Mouse (Mus musculus): Measurements from ENCODE around the gene Tubb2a. TPM values are rescaled to one million over a fixed set of nuclear protein-coding genes. Genes with fewer than 3 reads are reported as not detected.

The Tubb2a gene
- polyA plus RNA-seq (2011; ENCODE audit: insufficient read depth, insufficient read length, low replicate concordance, missing spikeins) = 37.1 and 37.6 TPM in 2 replicates

GRCm38 (mm10) chr13:34077492-34078271 lies at the start of gene Tubb2a:
Gene Tubb2a (minus strand): TSS chr13:34078007.
- TF ChIP-seq POLR2A (IDR thresholded peaks at IDR 0.05; ENCODE audit: borderline replicate concordance, control insufficient read depth, low read depth, low read length) (peak; percentile 98), CTCF (IDR thresholded peaks at IDR 0.05; ENCODE audit: control insufficient read depth, insufficient read depth, low read length) (peak; percentile 33; the same call in 1 of the 2 replicates)
- Histone ChIP-seq H3K27ac (ENCODE audit: control insufficient read depth, insufficient read depth, low read depth, low read length, poor library complexity) (peak within 1 kb of the TSS; percentile 28), H3K4me1 (ENCODE audit: control insufficient read depth, insufficient read depth, low read length) (peaks cover 4% of the 10 kb centered on the region; the same call in 1 of the 2 replicates), H3K4me3 (replicated peaks; ENCODE audit: control insufficient read depth, low read depth, low read length) (peak within 1 kb of the TSS; percentile 86)
- under 1% methylated on average over 45 of the region's 45 CpGs for WGBS

- WGBS = 82% methylated on average over 4 of the region's 4 CpGs
- H3K4me1 ChIP-seq (ENCODE audit: control insufficient read depth, insufficient read depth, low read length) = no peaks in the 10 kb centered on the region; the same call in 1 of the 2 replicates
- no peak overlapping the region for H3K27ac ChIP-seq (ENCODE audit: control insufficient read depth, insufficient read depth, low read depth, low read length, poor library complexity)
- no peak for TF ChIP-seq CTCF (IDR thresholded peaks at IDR 0.05; ENCODE audit: control insufficient read depth, insufficient read depth, low read length)
- TF ChIP-seq POLR2A (IDR thresholded peaks at IDR 0.05; ENCODE audit: borderline replicate concordance, control insufficient read depth, low read depth, low read length) = no peak
- no peak overlapping the region for H3K4me3 ChIP-seq (replicated peaks; ENCODE audit: control insufficient read depth, low read depth, low read length)
Observed at GRCm38 (mm10) chr13:34125711-34126110, 47.9 kb upstream of the Tubb2a start.

GRCm38 (mm10) chr13:34120536-34120935 lies 42.7 kb upstream of the Tubb2a start:
- 80% methylated on average over 2 of the region's 2 CpGs for WGBS
- no peak for TF ChIP-seq POLR2A (IDR thresholded peaks at IDR 0.05; ENCODE audit: borderline replicate concordance, control insufficient read depth, low read depth, low read length)
- TF ChIP-seq CTCF (IDR thresholded peaks at IDR 0.05; ENCODE audit: control insufficient read depth, insufficient read depth, low read length) = no peak
- Histone ChIP-seq H3K4me3 (replicated peaks; ENCODE audit: control insufficient read depth, low read depth, low read length) (no peak overlapping the region), H3K27ac (ENCODE audit: control insufficient read depth, insufficient read depth, low read depth, low read length, poor library complexity) (no peak overlapping the region), H3K4me1 (ENCODE audit: control insufficient read depth, insufficient read depth, low read length) (peaks cover 1% of the 10 kb centered on the region; the same call in 1 of the 2 replicates)

GRCm38 (mm10) chr13:34119406-34119805 lies 41.6 kb upstream of the Tubb2a start:
- TF ChIP-seq POLR2A (IDR thresholded peaks at IDR 0.05; ENCODE audit: borderline replicate concordance, control insufficient read depth, low read depth, low read length) = no peak
- TF ChIP-seq CTCF (IDR thresholded peaks at IDR 0.05; ENCODE audit: control insufficient read depth, insufficient read depth, low read length) = no peak
- H3K4me3 ChIP-seq (replicated peaks; ENCODE audit: control insufficient read depth, low read depth, low read length) = no peak overlapping the region
- H3K27ac ChIP-seq (ENCODE audit: control insufficient read depth, insufficient read depth, low read depth, low read length, poor library complexity) = no peak overlapping the region; the same call in 1 of the 2 replicates
- H3K4me1 ChIP-seq (ENCODE audit: control insufficient read depth, insufficient read depth, low read length) = peaks cover 1% of the 10 kb centered on the region; the same call in 1 of the 2 replicates
- 29% methylated on average over 4 of the region's 4 CpGs for WGBS

GRCm38 (mm10) chr13:34118816-34119215 lies 41.0 kb upstream of the Tubb2a start:
- WGBS = 46% methylated on average over 4 of the region's 4 CpGs

GRCm38 (mm10) chr13:34116508-34116907 lies 38.7 kb upstream of the Tubb2a start:
- Histone ChIP-seq H3K4me3 (replicated peaks; ENCODE audit: control insufficient read depth, low read depth, low read length) (no peak overlapping the region), H3K4me1 (ENCODE audit: control insufficient read depth, insufficient read depth, low read length) (peaks cover 1% of the 10 kb centered on the region; the same call in 1 of the 2 replicates), H3K27ac (ENCODE audit: control insufficient read depth, insufficient read depth, low read depth, low read length, poor library complexity) (no peak overlapping the region)
- WGBS = 71% methylated on average over 6 of the region's 6 CpGs
- TF ChIP-seq POLR2A (IDR thresholded peaks at IDR 0.05; ENCODE audit: borderline replicate concordance, control insufficient read depth, low read depth, low read length) (no peak), CTCF (IDR thresholded peaks at IDR 0.05; ENCODE audit: control insufficient read depth, insufficient read depth, low read length) (no peak)

More at GRCm38 (mm10) chr13:34118816-34119215, 41.0 kb upstream of the Tubb2a start:
- TF ChIP-seq CTCF (IDR thresholded peaks at IDR 0.05; ENCODE audit: control insufficient read depth, insufficient read depth, low read length) (no peak), POLR2A (IDR thresholded peaks at IDR 0.05; ENCODE audit: borderline replicate concordance, control insufficient read depth, low read depth, low read length) (no peak)
- peaks cover 1% of the 10 kb centered on the region; the same call in 1 of the 2 replicates for H3K4me1 ChIP-seq (ENCODE audit: control insufficient read depth, insufficient read depth, low read length)
- no peak overlapping the region for H3K27ac ChIP-seq (ENCODE audit: control insufficient read depth, insufficient read depth, low read depth, low read length, poor library complexity)
- H3K4me3 ChIP-seq (replicated peaks; ENCODE audit: control insufficient read depth, low read depth, low read length) = no peak overlapping the region

- no peak for TF ChIP-seq POLR2A (IDR thresholded peaks at IDR 0.05; ENCODE audit: borderline replicate concordance, control insufficient read depth, low read depth, low read length)
- no peak for TF ChIP-seq CTCF (IDR thresholded peaks at IDR 0.05; ENCODE audit: control insufficient read depth, insufficient read depth, low read length)
- 43% methylated on average over 4 of the region's 4 CpGs for WGBS
- H3K27ac ChIP-seq (ENCODE audit: control insufficient read depth, insufficient read depth, low read depth, low read length, poor library complexity) = no peak overlapping the region
- no peak overlapping the region for H3K4me3 ChIP-seq (replicated peaks; ENCODE audit: control insufficient read depth, low read depth, low read length)
- H3K4me1 ChIP-seq (ENCODE audit: control insufficient read depth, insufficient read depth, low read length) = no peaks in the 10 kb centered on the region; the same call in 1 of the 2 replicates
Observed at GRCm38 (mm10) chr13:34114654-34115053, 36.8 kb upstream of the Tubb2a start.

GRCm38 (mm10) chr13:34113086-34113485 lies 35.3 kb upstream of the Tubb2a start:
- H3K4me1 ChIP-seq (ENCODE audit: control insufficient read depth, insufficient read depth, low read length) = no peaks in the 10 kb centered on the region; the same call in 1 of the 2 replicates
- no peak for TF ChIP-seq CTCF (IDR thresholded peaks at IDR 0.05; ENCODE audit: control insufficient read depth, insufficient read depth, low read length)
- TF ChIP-seq POLR2A (IDR thresholded peaks at IDR 0.05; ENCODE audit: borderline replicate concordance, control insufficient read depth, low read depth, low read length) = no peak
- no peak overlapping the region for H3K4me3 ChIP-seq (replicated peaks; ENCODE audit: control insufficient read depth, low read depth, low read length)
- no peak overlapping the region for H3K27ac ChIP-seq (ENCODE audit: control insufficient read depth, insufficient read depth, low read depth, low read length, poor library complexity)
- WGBS = 85% methylated on average over 3 of the region's 3 CpGs

All from bone marrow, adult 2 months (tissue).